Mouse (Mus musculus): ENCODE results near the gene Dtx2.

- TF ChIP-seq CTCF (IDR thresholded peaks at IDR 0.05; ENCODE audit: low read depth) (no peak), EP300 (optimal IDR thresholded peaks at IDR 0.05) (no peak)
These were observed 24.1 kb downstream of the Dtx2 start for GRCm38 (mm10) chr5:136018726-136019125.

Data from stomach, postnatal 0 days (tissue).